In the genomic region with DNA sequence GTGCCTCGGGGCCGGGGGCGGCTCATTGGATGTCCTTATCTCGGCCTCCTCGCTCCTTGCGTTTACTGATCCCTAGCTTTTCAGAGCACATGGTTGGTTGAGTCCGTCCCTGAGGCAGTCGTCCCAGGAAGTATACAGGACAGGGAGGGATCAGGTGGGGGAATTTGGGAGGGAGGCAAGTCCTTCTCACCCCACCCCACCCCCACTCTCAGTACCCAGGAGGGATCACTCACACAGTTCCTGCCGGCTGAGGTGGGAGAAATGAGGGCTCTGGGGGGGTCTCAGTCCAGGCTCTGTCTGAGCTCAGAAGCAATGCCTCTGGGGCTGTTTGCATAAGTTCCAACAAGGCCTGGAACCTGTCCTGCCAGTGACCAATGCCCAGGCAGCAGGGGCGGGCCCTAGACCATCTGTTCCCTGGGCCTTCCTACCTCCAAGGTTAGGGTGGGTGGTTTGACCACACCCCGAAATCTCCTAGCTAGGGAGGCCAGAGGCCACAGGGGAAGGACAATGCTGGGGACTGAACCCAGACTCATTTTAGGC, we compare ENCODE assay signal across 13 mouse cellular contexts. TPM values are rescaled to one million over a fixed set of nuclear protein-coding genes. Genes with fewer than 3 reads are reported as not detected.
DNase-seq lines count a peak whose midpoint lies in the region; ATAC-seq and TF ChIP-seq lines count a peak whose summit lies in the region.
"Had no signal": no experiment of that assay in that cellular context is flagged by ENCODE, and none has a peak within 500 bp of the region (broad histone marks: within the 10 kb centered on the region; RNA-seq: fewer than 3 reads in every experiment).

No protein-coding gene starts in this region.

- peak overlapping the region; percentile 13; the same call in 1 of the 2 replicates for H3K9ac ChIP-seq in liver, embryonic 12.5 days
- no peak overlapping the region for H3K9ac ChIP-seq in liver, postnatal 0 days (replicated peaks)
- H3K9ac ChIP-seq in embryonic facial prominence, embryonic 13.5 days: 0 out of 2 replicates have a peak overlapping the region, but pooled peaks have one; percentile 27
- H3K9ac ChIP-seq in kidney, embryonic 15.5 days: 0 out of 2 replicates have a peak overlapping the region, but pooled peaks have one; percentile 0
- H3K9ac ChIP-seq in stomach, embryonic 14.5 days (replicated peaks; ENCODE audit: low read depth, low read length): peak overlapping the region; percentile 2; the same call in 1 of the 2 replicates

- peaks cover 24% of the 10 kb centered on the region for H3K4me1 ChIP-seq in liver, embryonic 12.5 days
- H3K4me1 ChIP-seq in liver, postnatal 0 days (ENCODE audit: insufficient read depth): peaks cover 14% of the 10 kb centered on the region
- peaks cover 43% of the 10 kb centered on the region for H3K4me1 ChIP-seq in embryonic facial prominence, embryonic 13.5 days
- H3K4me1 ChIP-seq in kidney, embryonic 15.5 days: peaks cover 58% of the 10 kb centered on the region
- peaks cover 3% of the 10 kb centered on the region; the same call in 1 of the 2 replicates for H3K4me1 ChIP-seq in stomach, embryonic 14.5 days (ENCODE audit: control insufficient read depth, insufficient read depth, low read length)

- peak overlapping the region; percentile 37 for H3K4me2 ChIP-seq in liver, embryonic 12.5 days
- no peak overlapping the region for H3K4me2 ChIP-seq in liver, postnatal 0 days (ENCODE audit: low read depth, low read length)
- H3K4me2 ChIP-seq in embryonic facial prominence, embryonic 13.5 days: peak overlapping the region; percentile 2; the same call in 1 of the 2 replicates
- H3K4me2 ChIP-seq in kidney, embryonic 15.5 days: peak overlapping the region; percentile 51
- peak overlapping the region; percentile 31 for H3K4me2 ChIP-seq in stomach, embryonic 14.5 days (replicated peaks; ENCODE audit: low read depth, low read length)

- peak overlapping the region; percentile 10; the same call in 1 of the 2 replicates for H3K4me3 ChIP-seq in liver, embryonic 12.5 days
- no peak overlapping the region for H3K4me3 ChIP-seq in liver, postnatal 0 days (ENCODE audit: low read depth, low read length)
- H3K4me3 ChIP-seq in embryonic facial prominence, embryonic 13.5 days: no peak overlapping the region
- H3K4me3 ChIP-seq in kidney, embryonic 15.5 days (replicated peaks): peak overlapping the region; percentile 14
- H3K4me3 ChIP-seq in stomach, embryonic 14.5 days (ENCODE audit: low read depth, low read length): peak overlapping the region; percentile 16; the same call in 1 of the 2 replicates
- H3K4me3 ChIP-seq: myocyte had no signal

- H3K36me3 ChIP-seq in liver, embryonic 12.5 days: 0 out of 2 replicates have a peak, but pooled peaks cover 4% of the 10 kb centered on the region
- H3K36me3 ChIP-seq in liver, postnatal 0 days (replicated peaks; ENCODE audit: insufficient read depth, low read length): no peaks in the 10 kb centered on the region
- no peaks in the 10 kb centered on the region for H3K36me3 ChIP-seq in embryonic facial prominence, embryonic 13.5 days
- peaks cover 12% of the 10 kb centered on the region for H3K36me3 ChIP-seq in kidney, embryonic 15.5 days
- no peaks in the 10 kb centered on the region for H3K36me3 ChIP-seq in stomach, embryonic 14.5 days (ENCODE audit: control insufficient read depth, insufficient read depth, low read length)

- peaks cover 49% of the 10 kb centered on the region for H3K27me3 ChIP-seq in liver, embryonic 12.5 days (replicated peaks)
- peaks cover 17% of the 10 kb centered on the region for H3K27me3 ChIP-seq in liver, postnatal 0 days (ENCODE audit: insufficient read depth, low read length)
- peaks cover 50% of the 10 kb centered on the region for H3K27me3 ChIP-seq in embryonic facial prominence, embryonic 13.5 days
- peaks cover 18% of the 10 kb centered on the region for H3K27me3 ChIP-seq in kidney, embryonic 15.5 days
- H3K27me3 ChIP-seq in stomach, embryonic 14.5 days (ENCODE audit: control insufficient read depth, insufficient read depth, low read length): peaks cover 5% of the 10 kb centered on the region; the same call in 1 of the 2 replicates

- TF ChIP-seq EP300 in liver, postnatal 0 days (IDR thresholded peaks at IDR 0.05; ENCODE audit: low read depth): no peak

- 0 out of 2 replicates have a peak, but pooled peaks have one; percentile 17 for ATAC-seq in liver, embryonic 12.5 days
- ATAC-seq in liver, postnatal 0 days: no peak
- no peak for ATAC-seq in embryonic facial prominence, embryonic 13.5 days (ENCODE audit: insufficient number of reproducible peaks, insufficient read depth, low FRiP score, low TSS enrichment, low read depth)
- peak; percentile 38 for ATAC-seq in kidney, embryonic 15.5 days (replicated peaks; ENCODE audit: low FRiP score)
- ATAC-seq in stomach, embryonic 14.5 days (ENCODE audit: insufficient number of reproducible peaks, insufficient read depth, low FRiP score, low read depth): peak; percentile 63
- ATAC-seq: hindbrain, embryonic 16.5 days had no signal

- no peak for DNase-seq in liver, postnatal 0 days
- no peak for DNase-seq in frontal cortex, postnatal 14 days (ENCODE audit: low spot score in 2 of 2)
- DNase-seq in frontal cortex, postnatal 10 days (ENCODE audit: low spot score in 2 of 2): no peak
- DNase-seq in cerebellum, adult 8-10 months: no peak
- DNase-seq: cerebellum, postnatal 14 days; gastrocnemius, postnatal 25 days; lung, postnatal 36 days had no signal

- H3K9me3 ChIP-seq in liver, embryonic 12.5 days (replicated peaks): no peaks in the 10 kb centered on the region
- no peaks in the 10 kb centered on the region for H3K9me3 ChIP-seq in liver, postnatal 0 days (ENCODE audit: low read length)
- 0 out of 2 replicates have a peak, but pooled peaks cover 3% of the 10 kb centered on the region for H3K9me3 ChIP-seq in embryonic facial prominence, embryonic 13.5 days
- peaks cover 5% of the 10 kb centered on the region for H3K9me3 ChIP-seq in kidney, embryonic 15.5 days (replicated peaks)
- H3K9me3 ChIP-seq in stomach, embryonic 14.5 days (ENCODE audit: control insufficient read depth, low read depth, low read length): 0 out of 2 replicates have a peak, but pooled peaks cover 5% of the 10 kb centered on the region

- 44% methylated on average over 11 of the region's 11 CpGs for WGBS in liver, embryonic 12.5 days (ENCODE audit: insufficient replicate concordance)
- WGBS in liver, postnatal 0 days (ENCODE audit: insufficient replicate concordance): 55% methylated on average over 11 of the region's 11 CpGs
- WGBS in embryonic facial prominence, embryonic 13.5 days: 26% methylated on average over 11 of the region's 11 CpGs
- 13% methylated on average over 11 of the region's 11 CpGs for WGBS in kidney, embryonic 15.5 days
- WGBS in stomach, embryonic 14.5 days: 17% methylated on average over 11 of the region's 11 CpGs

- no peak for TF ChIP-seq CTCF in liver, postnatal 0 days (IDR thresholded peaks at IDR 0.05; ENCODE audit: low read depth)

- H3K27ac ChIP-seq in liver, embryonic 12.5 days: no peak overlapping the region
- no peak overlapping the region for H3K27ac ChIP-seq in liver, postnatal 0 days (ENCODE audit: low read depth)
- no peak overlapping the region; the same call in 1 of the 2 replicates for H3K27ac ChIP-seq in embryonic facial prominence, embryonic 13.5 days
- peak overlapping the region; percentile 89 for H3K27ac ChIP-seq in kidney, embryonic 15.5 days
- H3K27ac ChIP-seq in stomach, embryonic 14.5 days (ENCODE audit: low read length): peak overlapping the region; percentile 59; the same call in 1 of the 2 replicates

RNA-seq across cellular contexts. Expression of gene Arhgap27, which starts 7.4 kb away (rescaled TPM):
- polyA plus RNA-seq in liver, embryonic 12.5 days (2016; fragmentation: Nextera tagmentation; extraction: Ambion mirVana): 2.7 and 4.0 TPM in 2 replicates
- polyA plus RNA-seq in liver, postnatal 0 days (2015; fragmentation: Nextera tagmentation; extraction: Ambion mirVana): 3.2 and 3.3 TPM in 2 replicates
- 6.8 and 7.2 TPM in 2 replicates for polyA plus RNA-seq in embryonic facial prominence, embryonic 13.5 days (2015; fragmentation: Nextera tagmentation; extraction: Ambion mirVana)
- 15.8 and 17.2 TPM in 2 replicates for polyA plus RNA-seq in kidney, embryonic 15.5 days (2015; fragmentation: Nextera tagmentation; extraction: Ambion mirVana)
- polyA plus RNA-seq in stomach, embryonic 14.5 days (2014; fragmentation: Nextera tagmentation; extraction: Ambion mirVana): 13.2 and 16.4 TPM in 2 replicates

RNA-seq across cellular contexts. Expression of gene Plekhm1, which starts 56.4 kb away (rescaled TPM):
- 5.2 and 5.3 TPM in 2 replicates for polyA plus RNA-seq in liver, embryonic 12.5 days (2016; fragmentation: Nextera tagmentation; extraction: Ambion mirVana)
- 2.1 and 2.3 TPM in 2 replicates for polyA plus RNA-seq in liver, postnatal 0 days (2015; fragmentation: Nextera tagmentation; extraction: Ambion mirVana)
- 7.2 and 7.6 TPM in 2 replicates for polyA plus RNA-seq in embryonic facial prominence, embryonic 13.5 days (2015; fragmentation: Nextera tagmentation; extraction: Ambion mirVana)
- 7.4 and 8.2 TPM in 2 replicates for polyA plus RNA-seq in kidney, embryonic 15.5 days (2015; fragmentation: Nextera tagmentation; extraction: Ambion mirVana)
- polyA plus RNA-seq in stomach, embryonic 14.5 days (2014; fragmentation: Nextera tagmentation; extraction: Ambion mirVana): 7.5 and 9.2 TPM in 2 replicates

Comparison
In these comparisons a context has a peak if more than half of its experiments do, and no peak if none do; other contexts are left out.
1. ATAC-seq: peak in liver, embryonic 12.5 days (single experiment), kidney, embryonic 15.5 days (single experiment) and stomach, embryonic 14.5 days (single experiment); none in liver, postnatal 0 days (single experiment) and embryonic facial prominence, embryonic 13.5 days (single experiment).
2. H3K4me3 ChIP-seq: peak in liver, embryonic 12.5 days (single experiment), kidney, embryonic 15.5 days (single experiment) and stomach, embryonic 14.5 days (single experiment); none in liver, postnatal 0 days (single experiment) and embryonic facial prominence, embryonic 13.5 days (single experiment).
3. H3K27ac ChIP-seq: peak in kidney, embryonic 15.5 days (single experiment) and stomach, embryonic 14.5 days (single experiment); none in liver, embryonic 12.5 days (single experiment), liver, postnatal 0 days (single experiment) and embryonic facial prominence, embryonic 13.5 days (single experiment).